ENCODE assay signal across 8 mouse cellular contexts in the genomic region with DNA sequence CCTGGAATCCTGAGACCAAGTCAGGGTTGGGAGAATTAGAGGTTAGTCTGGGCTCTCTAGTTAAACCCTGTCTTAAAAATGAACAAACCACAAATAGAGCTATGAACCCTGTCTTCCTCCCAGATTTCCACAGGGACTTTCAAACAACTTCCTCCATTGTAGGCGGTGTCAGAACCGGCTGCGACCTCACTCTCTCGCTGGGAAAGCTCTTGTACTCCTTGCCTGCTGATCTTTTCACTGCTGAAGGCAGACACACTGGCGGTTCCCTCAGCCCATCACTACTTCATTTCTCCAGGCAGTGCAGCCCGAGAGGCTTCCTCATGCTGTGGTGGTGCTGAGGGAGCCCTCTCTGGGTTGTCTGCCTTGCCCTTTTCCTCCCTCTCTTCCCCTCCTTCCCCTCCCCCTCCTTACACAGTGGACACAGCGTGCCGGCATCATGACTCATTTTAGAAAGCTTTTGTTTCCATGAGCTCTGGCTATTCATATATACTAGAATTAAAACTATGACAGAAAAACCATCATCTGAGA. TPM values are rescaled to one million over a fixed set of nuclear protein-coding genes. Genes with fewer than 3 reads are reported as not detected.
A peak's percentile ranks its signal among the peaks of the same experiment; 100 is the strongest.
DNase-seq lines count a peak whose midpoint lies in the region; ATAC-seq and TF ChIP-seq lines count a peak whose summit lies in the region.

No protein-coding gene starts in this region.

- WGBS in spleen, adult 2 months = 8% methylated on average over 8 of the region's 8 CpGs
- 2% methylated on average over 8 of the region's 8 CpGs for WGBS in embryonic facial prominence, embryonic 12.5 days
- 3% methylated on average over 8 of the region's 8 CpGs for whole genome bisulfite sequencing in heart, postnatal 0 days
- 8% methylated on average over 8 of the region's 8 CpGs for WGBS in macrophage (ENCODE audit: missing documents)
- WGBS in stomach, embryonic 14.5 days = 3% methylated on average over 8 of the region's 8 CpGs

- peaks cover 10% of the 10 kb centered on the region for H3K4me1 ChIP-seq in spleen, adult 2 months (ENCODE audit: control insufficient read depth, insufficient read depth, insufficient read length)
- H3K4me1 ChIP-seq in embryonic facial prominence, embryonic 12.5 days = peaks cover 20% of the 10 kb centered on the region; the same call in 1 of the 2 replicates
- peaks cover 16% of the 10 kb centered on the region for H3K4me1 ChIP-seq in heart, postnatal 0 days (ENCODE audit: control insufficient read depth, insufficient read depth)
- peaks cover 10% of the 10 kb centered on the region; the same call in 1 of the 2 replicates for H3K4me1 ChIP-seq in stomach, embryonic 14.5 days (ENCODE audit: control insufficient read depth, insufficient read depth, low read length)

- no peak for ATAC-seq in embryonic facial prominence, embryonic 12.5 days (ENCODE audit: insufficient number of reproducible peaks, insufficient read depth, low FRiP score, low TSS enrichment)
- peak; percentile 71 for ATAC-seq in heart, postnatal 0 days (ENCODE audit: insufficient read depth, low read depth)
- peak; percentile 61; the same call in 1 of the 2 replicates for ATAC-seq in stomach, embryonic 14.5 days (ENCODE audit: insufficient number of reproducible peaks, insufficient read depth, low FRiP score, low read depth)

- no peaks in the 10 kb centered on the region for H3K36me3 ChIP-seq in spleen, adult 2 months (ENCODE audit: control insufficient read depth, insufficient read depth, low read length)
- no peaks in the 10 kb centered on the region for H3K36me3 ChIP-seq in embryonic facial prominence, embryonic 12.5 days
- H3K36me3 ChIP-seq in heart, postnatal 0 days (replicated peaks; ENCODE audit: control insufficient read depth, insufficient read depth, low read length) = no peaks in the 10 kb centered on the region
- H3K36me3 ChIP-seq in macrophage (ENCODE audit: inconsistent target) = no peaks in the 10 kb centered on the region
- H3K36me3 ChIP-seq in stomach, embryonic 14.5 days (ENCODE audit: control insufficient read depth, insufficient read depth, low read length) = no peaks in the 10 kb centered on the region

- no peak overlapping the region; the same call in 1 of the 2 replicates for H3K9ac ChIP-seq in embryonic facial prominence, embryonic 12.5 days
- peak overlapping the region; percentile 43 for H3K9ac ChIP-seq in heart, postnatal 0 days (replicated peaks; ENCODE audit: low read depth, low read length)
- no peak overlapping the region; the same call in 1 of the 2 replicates for H3K9ac ChIP-seq in stomach, embryonic 14.5 days (replicated peaks; ENCODE audit: low read depth, low read length)

- H3K4me2 ChIP-seq in embryonic facial prominence, embryonic 12.5 days (replicated peaks) = peak overlapping the region; percentile 67
- H3K4me2 ChIP-seq in heart, postnatal 0 days (ENCODE audit: low read depth, low read length) = peak overlapping the region; percentile 63
- H3K4me2 ChIP-seq in stomach, embryonic 14.5 days (replicated peaks; ENCODE audit: low read depth, low read length) = peak overlapping the region; percentile 49

- H3K27me3 ChIP-seq in spleen, adult 2 months (ENCODE audit: control insufficient read depth, insufficient read depth, low read length) = no peaks in the 10 kb centered on the region
- no peaks in the 10 kb centered on the region for H3K27me3 ChIP-seq in embryonic facial prominence, embryonic 12.5 days
- no peaks in the 10 kb centered on the region for H3K27me3 ChIP-seq in heart, postnatal 0 days (ENCODE audit: control insufficient read depth, insufficient read depth, low read length)
- H3K27me3 ChIP-seq in stomach, embryonic 14.5 days (ENCODE audit: control insufficient read depth, insufficient read depth, low read length) = no peaks in the 10 kb centered on the region

- no peak for TF ChIP-seq EP300 in heart, postnatal 0 days (IDR thresholded peaks at IDR 0.05; ENCODE audit: low read depth)

- DNase-seq in spleen, adult 2 months (ENCODE audit: low read depth in 1 of 2, low spot score in 2 of 2) = peak; percentile 9 to 43
- DNase-seq in spleen, postnatal 14 days (ENCODE audit: low spot score in 2 of 2) = no peak
- peak; percentile 47 for DNase-seq in heart, postnatal 0 days (ENCODE audit: low spot score)
- peak; percentile 33 for DNase-seq in kidney, postnatal 14 days
- no peak for DNase-seq in testis, postnatal 14 days (ENCODE audit: low spot score)

- TF ChIP-seq CTCF in spleen, adult 2 months (IDR thresholded peaks at IDR 0.05; ENCODE audit: extremely low read depth, insufficient read depth, insufficient read length, insufficient replicate concordance) = no peak
- no peak for TF ChIP-seq CTCF in heart, postnatal 0 days (IDR thresholded peaks at IDR 0.05; ENCODE audit: low read depth)

- H3K27ac ChIP-seq in spleen, adult 2 months (ENCODE audit: insufficient read depth, low read length) = peak overlapping the region; percentile 86
- H3K27ac ChIP-seq in embryonic facial prominence, embryonic 12.5 days = no peak overlapping the region
- peak overlapping the region; percentile 76 for H3K27ac ChIP-seq in heart, postnatal 0 days (ENCODE audit: low read depth)
- peak overlapping the region; percentile 33 for H3K27ac ChIP-seq in macrophage
- H3K27ac ChIP-seq in stomach, embryonic 14.5 days (ENCODE audit: low read length) = peak overlapping the region; percentile 94

- no peaks in the 10 kb centered on the region for H3K9me3 ChIP-seq in embryonic facial prominence, embryonic 12.5 days
- H3K9me3 ChIP-seq in heart, postnatal 0 days (replicated peaks; ENCODE audit: control insufficient read depth, low read length) = no peaks in the 10 kb centered on the region
- H3K9me3 ChIP-seq in stomach, embryonic 14.5 days (ENCODE audit: control insufficient read depth, low read depth, low read length) = no peaks in the 10 kb centered on the region

- no peak for TF ChIP-seq POLR2A in spleen, adult 2 months (IDR thresholded peaks at IDR 0.05; ENCODE audit: low read depth, low read length)

- no peaks in the 10 kb centered on the region for H3K79me2 ChIP-seq in macrophage (ENCODE audit: inconsistent target)

- peak overlapping the region; percentile 25 for H3K4me3 ChIP-seq in spleen, adult 2 months (ENCODE audit: extremely low read depth, insufficient read depth, insufficient read length)
- no peak overlapping the region for H3K4me3 ChIP-seq in embryonic facial prominence, embryonic 12.5 days
- peak overlapping the region; percentile 41 for H3K4me3 ChIP-seq in heart, postnatal 0 days (ENCODE audit: low read depth, low read length)
- peak overlapping the region; percentile 22 for H3K4me3 ChIP-seq in macrophage (ENCODE audit: inconsistent target)
- H3K4me3 ChIP-seq in stomach, embryonic 14.5 days (ENCODE audit: low read depth, low read length) = peak overlapping the region; percentile 7; the same call in 1 of the 2 replicates

RNA-seq across cellular contexts. Expression of a gene that starts 32.8 kb away (rescaled TPM):
- not detected in 2 replicates for polyA plus RNA-seq in spleen, adult 2 months (2012; rRNA removed)
- 2.3 and 2.4 TPM in 2 replicates for polyA plus RNA-seq in embryonic facial prominence, embryonic 12.5 days (2016; fragmentation: Nextera tagmentation; extraction: Ambion mirVana)
- 3.5 and 7.3 TPM in 2 replicates for total RNA-seq in heart, postnatal 0 days (2014; rRNA removed; ENCODE audit: low replicate concordance)
- 0.87 and 1.3 TPM in 2 replicates for polyA plus RNA-seq in heart, postnatal 0 days (2015; fragmentation: Nextera tagmentation; extraction: Ambion mirVana)
- not detected for total RNA-seq in macrophage (2018; cell fraction: chromatin; rRNA removed)
- not detected for total RNA-seq in macrophage (2018; cell fraction: cytosol; rRNA removed)
- total RNA-seq in macrophage (2018; cell fraction: nucleus; rRNA removed) = not detected
- polyA plus RNA-seq in macrophage (2018) = not detected in 3 replicates
- polyA plus RNA-seq in stomach, embryonic 14.5 days (2014; fragmentation: Nextera tagmentation; extraction: Ambion mirVana) = 22.4 and 22.9 TPM in 2 replicates

RNA-seq across cellular contexts. Expression of a gene that starts 35.9 kb away (rescaled TPM):
- 0.42 TPM in 1 of 2 replicates, not detected in the other for polyA plus RNA-seq in spleen, adult 2 months (2012; rRNA removed)
- polyA plus RNA-seq in embryonic facial prominence, embryonic 12.5 days (2016; fragmentation: Nextera tagmentation; extraction: Ambion mirVana) = 0.33 TPM in 1 of 2 replicates, not detected in the other
- total RNA-seq in heart, postnatal 0 days (2014; rRNA removed; ENCODE audit: low replicate concordance) = not detected in 2 replicates
- not detected in 2 replicates for polyA plus RNA-seq in heart, postnatal 0 days (2015; fragmentation: Nextera tagmentation; extraction: Ambion mirVana)
- total RNA-seq in macrophage (2018; cell fraction: chromatin; rRNA removed) = 1 to 10 TPM in 10 of 26 experiments, not detected in 16; 1.5 to 4.8 (median 3.4) TPM
- total RNA-seq in macrophage (2018; cell fraction: cytosol; rRNA removed) = under 1 TPM in 2 of 26 experiments, not detected in 24; 0.29 to 0.36 TPM
- 1 to 10 TPM in 6 of 26 experiments, under 1 TPM in 1, not detected in 19; 0.69 to 2.7 (median 1.5) TPM for total RNA-seq in macrophage (2018; cell fraction: nucleus; rRNA removed)
- not detected in 3 replicates for polyA plus RNA-seq in macrophage (2018)
- 0.70 and 1.3 TPM in 2 replicates for polyA plus RNA-seq in stomach, embryonic 14.5 days (2014; fragmentation: Nextera tagmentation; extraction: Ambion mirVana)

Comparison
In these comparisons a context has a peak if more than half of its experiments do, and no peak if none do; other contexts are left out.
1. DNase-seq: peak in spleen, adult 2 months (2 of 2), heart, postnatal 0 days (single experiment) and kidney, postnatal 14 days (single experiment); none in spleen, postnatal 14 days (0 of 2) and testis, postnatal 14 days (single experiment).
2. Peak in every context shown above with its lines, with median percentiles within 50 percentile points of each other: H3K4me2 ChIP-seq.